ENCODE assay signal across 8 mouse cellular contexts in genomic region chr11:105589877-105590641, GRCm38 (mm10). TPM values are rescaled to one million over a fixed set of nuclear protein-coding genes. Genes with fewer than 3 reads are reported as not detected.
DNase-seq lines count a peak whose midpoint lies in the region; ATAC-seq and TF ChIP-seq lines count a peak whose summit lies in the region.

Tanc2 (plus strand) TSS chr11:105589986.

- TF ChIP-seq POLR2A in bone marrow macrophage, adult 2 months (IDR thresholded peaks at IDR 0.05; ENCODE audit: borderline replicate concordance, low read depth, low read length): no peak

- H3K36me3 ChIP-seq in forebrain, embryonic 11.5 days (ENCODE audit: control insufficient read depth, insufficient read depth, low read length): no peaks in the 10 kb centered on the region
- H3K36me3 ChIP-seq in heart, embryonic 13.5 days: no peaks in the 10 kb centered on the region
- no peaks in the 10 kb centered on the region for H3K36me3 ChIP-seq in liver, embryonic 14.5 days (replicated peaks; ENCODE audit: control insufficient read depth, insufficient read depth, low read depth)
- no peaks in the 10 kb centered on the region for H3K36me3 ChIP-seq in neural tube, embryonic 12.5 days

- H3K27me3 ChIP-seq in forebrain, embryonic 11.5 days (ENCODE audit: control insufficient read depth, insufficient read depth, low read length): no peaks in the 10 kb centered on the region
- H3K27me3 ChIP-seq in heart, embryonic 13.5 days (replicated peaks): no peaks in the 10 kb centered on the region
- H3K27me3 ChIP-seq in liver, embryonic 14.5 days (ENCODE audit: control insufficient read depth, insufficient read depth, low read length): no peaks in the 10 kb centered on the region
- H3K27me3 ChIP-seq in neural tube, embryonic 12.5 days (replicated peaks): no peaks in the 10 kb centered on the region

- H3K4me1 ChIP-seq in bone marrow macrophage, adult 2 months (ENCODE audit: control insufficient read depth, insufficient read depth, low read length): peaks cover 10% of the 10 kb centered on the region
- H3K4me1 ChIP-seq in forebrain, embryonic 11.5 days (replicated peaks; ENCODE audit: control insufficient read depth, insufficient read depth, low read length): no peaks in the 10 kb centered on the region
- H3K4me1 ChIP-seq in heart, embryonic 13.5 days: peaks cover 20% of the 10 kb centered on the region
- H3K4me1 ChIP-seq in liver, embryonic 14.5 days (replicated peaks; ENCODE audit: control insufficient read depth in 2 of 2, insufficient read depth in 2 of 2, low read length in 1 of 2): peaks cover 2 to 7% of the 10 kb centered on the region in 2 experiments; a peak in 3 of 4 replicates
- H3K4me1 ChIP-seq in neural tube, embryonic 12.5 days: no peaks in the 10 kb centered on the region

- peak; percentile 23 for DNase-seq in ES-CJ7 (ENCODE audit: low read depth, low spot score)
- peak; percentile 76 for DNase-seq in forebrain, embryonic 11.5 days (ENCODE audit: low spot score)
- DNase-seq in kidney, postnatal 10 days: peak; percentile 82
- peak in 2 of 3 experiments; percentile 4 to 33 for DNase-seq in liver, embryonic 14.5 days (ENCODE audit: low read depth in 3 of 3, low spot score in 3 of 3)
- DNase-seq in yolk sac, embryonic 10.5 days (ENCODE audit: low spot score): peak; percentile 51

- TF ChIP-seq CTCF in bone marrow macrophage, adult 2 months (IDR thresholded peaks at IDR 0.05; ENCODE audit: low read depth, low read length): no peak
- TF ChIP-seq CTCF in liver, embryonic 14.5 days (IDR thresholded peaks at IDR 0.05; ENCODE audit: low read depth): no peak

- H3K9me3 ChIP-seq in forebrain, embryonic 11.5 days (ENCODE audit: control insufficient read depth, low read length): no peaks in the 10 kb centered on the region
- H3K9me3 ChIP-seq in heart, embryonic 13.5 days: peaks cover 3% of the 10 kb centered on the region; the same call in 1 of the 2 replicates
- no peaks in the 10 kb centered on the region for H3K9me3 ChIP-seq in liver, embryonic 14.5 days (ENCODE audit: control insufficient read depth, low read length)
- H3K9me3 ChIP-seq in neural tube, embryonic 12.5 days: no peaks in the 10 kb centered on the region

- peak within 1 kb of the TSS; percentile 95 for H3K27ac ChIP-seq in bone marrow macrophage, adult 2 months (ENCODE audit: insufficient read depth, low read depth, low read length)
- H3K27ac ChIP-seq in forebrain, embryonic 11.5 days (ENCODE audit: low read depth, low read length): peak within 1 kb of the TSS; percentile 87
- peak within 1 kb of the TSS; percentile 97 for H3K27ac ChIP-seq in heart, embryonic 13.5 days (replicated peaks)
- H3K27ac ChIP-seq in liver, embryonic 14.5 days: no peak within 1 kb of the TSS
- H3K27ac ChIP-seq in neural tube, embryonic 12.5 days: peak within 1 kb of the TSS; percentile 82

- under 1% methylated on average over 43 of the region's 87 CpGs for WGBS in forebrain, embryonic 11.5 days
- under 1% methylated on average over 84 of the region's 87 CpGs for WGBS in heart, embryonic 13.5 days
- WGBS in liver, embryonic 14.5 days (ENCODE audit: insufficient replicate concordance): under 1% methylated on average over 64 of the region's 87 CpGs
- under 1% methylated on average over 78 of the region's 87 CpGs for WGBS in neural tube, embryonic 12.5 days

- peak within 1 kb of the TSS; percentile 84 for H3K9ac ChIP-seq in forebrain, embryonic 11.5 days (ENCODE audit: low read length)
- H3K9ac ChIP-seq in heart, embryonic 13.5 days: peak within 1 kb of the TSS; percentile 99
- peak within 1 kb of the TSS; percentile 63 for H3K9ac ChIP-seq in liver, embryonic 14.5 days (replicated peaks)
- H3K9ac ChIP-seq in neural tube, embryonic 12.5 days: peak within 1 kb of the TSS; percentile 87

- no peak for TF ChIP-seq EP300 in liver, embryonic 14.5 days (IDR thresholded peaks at IDR 0.05; ENCODE audit: low read depth)

- H3K4me3 ChIP-seq in bone marrow macrophage, adult 2 months (ENCODE audit: insufficient read depth, low read length): peak within 1 kb of the TSS; percentile 78
- H3K4me3 ChIP-seq in forebrain, embryonic 11.5 days (ENCODE audit: low read depth, low read length): peak within 1 kb of the TSS; percentile 81
- peak within 1 kb of the TSS; percentile 82 for H3K4me3 ChIP-seq in heart, embryonic 13.5 days
- H3K4me3 ChIP-seq in liver, embryonic 14.5 days (ENCODE audit: insufficient read depth in 1 of 2, low read depth in 2 of 2, low read length in 2 of 2): peak within 1 kb of the TSS; percentile 67 to 90
- peak within 1 kb of the TSS; percentile 93 for H3K4me3 ChIP-seq in neural tube, embryonic 12.5 days

- peak within 1 kb of the TSS; percentile 97 for H3K4me2 ChIP-seq in forebrain, embryonic 11.5 days (ENCODE audit: low read depth, low read length, severe bottlenecking)
- H3K4me2 ChIP-seq in heart, embryonic 13.5 days: peak within 1 kb of the TSS; percentile 82
- peak within 1 kb of the TSS; percentile 81 for H3K4me2 ChIP-seq in liver, embryonic 14.5 days (ENCODE audit: low read depth)
- peak within 1 kb of the TSS; percentile 65 for H3K4me2 ChIP-seq in neural tube, embryonic 12.5 days (replicated peaks)

- no peak; the same call in 1 of the 2 replicates for ATAC-seq in forebrain, embryonic 11.5 days (replicated peaks; ENCODE audit: low FRiP score)
- ATAC-seq in heart, embryonic 13.5 days (ENCODE audit: extremely low read depth, insufficient number of reproducible peaks, low FRiP score, low TSS enrichment): peak; percentile 88
- peak; percentile 25 for ATAC-seq in liver, embryonic 14.5 days (ENCODE audit: insufficient read depth)
- ATAC-seq in neural tube, embryonic 12.5 days (ENCODE audit: low FRiP score, low read depth): no peak; the same call in none of the 2 replicates

RNA-seq across cellular contexts. Expression of gene Tanc2, which starts in this region (rescaled TPM):
- 32.2 and 35.1 TPM in 2 replicates for polyA plus RNA-seq in bone marrow macrophage, adult 2 months (2012; ENCODE audit: insufficient read depth, insufficient read length, missing spikeins)
- 13.9 and 17.7 TPM in 2 replicates for polyA plus RNA-seq in forebrain, embryonic 11.5 days (2014; fragmentation: Nextera tagmentation; extraction: Ambion mirVana)
- 14.5 and 15.4 TPM in 2 replicates for polyA plus RNA-seq in heart, embryonic 13.5 days (2015; fragmentation: Nextera tagmentation; extraction: Ambion mirVana)
- polyA plus RNA-seq in liver, embryonic 14.5 days (2012; rRNA removed): 0.66 TPM in 2 replicates
- polyA plus RNA-seq in liver, embryonic 14.5 days (2014; fragmentation: Nextera tagmentation; extraction: Ambion mirVana): 0.89 and 0.99 TPM in 2 replicates
- 31.2 and 33.1 TPM in 2 replicates for polyA plus RNA-seq in neural tube, embryonic 12.5 days (2016; fragmentation: Nextera tagmentation; extraction: Ambion mirVana)

Comparison
In these comparisons a context has a peak if more than half of its experiments do, and no peak if none do; other contexts are left out.
1. Peak in DNase-seq, ATAC-seq, H3K4me3 ChIP-seq, H3K9ac ChIP-seq and H3K4me2 ChIP-seq in liver, embryonic 14.5 days; RNA of the gene not detected or under 1 TPM.
2. DNase-seq: peak in every context shown above with its lines; median percentile 82 in kidney, postnatal 10 days; 76 in forebrain, embryonic 11.5 days; 51 in yolk sac, embryonic 10.5 days; 23 in ES-CJ7; 18 in liver, embryonic 14.5 days.